Mouse (Mus musculus): ENCODE data around the gene Tmem37. TPM values are rescaled to one million over a fixed set of nuclear protein-coding genes. Genes with fewer than 3 reads are reported as not detected.
A peak's percentile ranks its signal among the peaks of the same experiment; 100 is the strongest.

Gene Tmem37
- polyA plus RNA-seq, 1 experiment: 17.8 TPM

DNA sequence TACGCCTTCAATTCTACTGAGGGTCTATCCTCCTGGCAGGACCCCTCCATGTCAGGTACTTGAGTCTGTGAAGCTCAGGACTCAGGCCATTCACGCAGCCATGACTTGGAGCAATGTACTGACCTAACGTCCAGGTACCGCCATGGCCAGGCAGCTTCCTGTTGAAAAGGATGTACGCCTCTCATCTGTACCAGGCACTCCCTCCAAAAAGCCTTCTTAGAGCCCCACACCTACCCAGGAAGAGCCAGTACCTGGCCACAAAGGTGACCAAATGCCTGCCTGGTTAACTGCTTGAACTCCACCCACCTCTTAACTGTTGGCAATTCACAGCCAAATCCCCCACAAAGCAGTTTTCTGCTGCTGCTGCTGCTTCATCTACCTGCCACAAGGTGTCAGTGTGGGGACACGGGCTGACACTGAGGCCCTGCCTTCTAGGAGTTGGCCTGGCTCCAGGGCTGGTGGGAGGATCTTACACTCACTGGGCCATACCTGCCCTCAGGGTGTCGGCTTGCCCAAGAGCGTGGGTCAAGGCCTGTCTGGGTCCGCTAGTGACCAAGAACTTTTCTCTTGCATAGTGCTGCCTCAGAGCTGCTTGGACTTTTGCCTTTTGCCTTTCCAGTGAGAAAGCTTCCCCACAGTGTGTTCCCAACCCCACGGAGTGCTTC is 40.9 kb downstream of the Tmem37 start:
- Histone ChIP-seq H3K27ac (ENCODE audit: insufficient read depth, low read length) (no peak overlapping the region), H3K36me3 (ENCODE audit: control insufficient read depth, insufficient read depth, low read length, poor library complexity, severe bottlenecking) (no peaks in the 10 kb centered on the region), H3K9ac (ENCODE audit: low read depth, poor library complexity, severe bottlenecking) (no peak overlapping the region), H3K27me3 (ENCODE audit: control insufficient read depth, insufficient read depth, low read length, poor library complexity, severe bottlenecking) (no peaks in the 10 kb centered on the region), H3K4me3 (ENCODE audit: low read depth, low read length) (no peak overlapping the region), H3K9me3 (replicated peaks; ENCODE audit: control insufficient read depth, insufficient read depth, low read length, poor library complexity, severe bottlenecking) (no peaks in the 10 kb centered on the region), H3K4me1 (ENCODE audit: control insufficient read depth, insufficient read depth, low read length) (no peaks in the 10 kb centered on the region)
- no peak for TF ChIP-seq POLR2A (IDR thresholded peaks at IDR 0.05; ENCODE audit: insufficient read depth, low read length)
- TF ChIP-seq CTCF (IDR thresholded peaks at IDR 0.05; ENCODE audit: low read depth, low read length): peak; percentile 98

DNA sequence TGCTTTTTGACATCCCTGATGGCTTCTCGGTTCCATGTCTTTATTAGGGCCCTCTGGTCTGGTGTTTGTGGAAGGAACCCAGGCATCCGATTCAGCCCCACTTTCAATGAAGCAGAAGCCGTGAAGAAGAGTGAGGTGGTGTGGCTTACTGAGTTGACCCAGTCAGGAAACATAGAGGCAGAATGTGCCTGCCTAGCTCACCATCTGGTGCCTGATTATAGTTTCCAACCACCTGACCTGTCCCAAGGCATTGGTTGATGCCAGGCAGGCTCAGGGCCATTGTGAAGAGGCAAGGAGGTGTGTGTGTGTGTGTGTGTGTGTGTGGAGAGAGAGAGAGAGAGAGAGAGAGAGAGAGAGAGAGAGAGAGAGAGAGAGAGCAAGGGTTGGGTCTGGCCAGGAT is 43.4 kb downstream of the Tmem37 start:
- no peak overlapping the region for H3K27ac ChIP-seq (ENCODE audit: insufficient read depth, low read length)
- no peaks in the 10 kb centered on the region for H3K4me1 ChIP-seq (ENCODE audit: control insufficient read depth, insufficient read depth, low read length)
- TF ChIP-seq CTCF (IDR thresholded peaks at IDR 0.05; ENCODE audit: low read depth, low read length) (no peak), POLR2A (IDR thresholded peaks at IDR 0.05; ENCODE audit: insufficient read depth, low read length) (no peak), EP300 (IDR thresholded peaks at IDR 0.05; ENCODE audit: insufficient read depth, low read depth, low read length) (no peak)

DNA sequence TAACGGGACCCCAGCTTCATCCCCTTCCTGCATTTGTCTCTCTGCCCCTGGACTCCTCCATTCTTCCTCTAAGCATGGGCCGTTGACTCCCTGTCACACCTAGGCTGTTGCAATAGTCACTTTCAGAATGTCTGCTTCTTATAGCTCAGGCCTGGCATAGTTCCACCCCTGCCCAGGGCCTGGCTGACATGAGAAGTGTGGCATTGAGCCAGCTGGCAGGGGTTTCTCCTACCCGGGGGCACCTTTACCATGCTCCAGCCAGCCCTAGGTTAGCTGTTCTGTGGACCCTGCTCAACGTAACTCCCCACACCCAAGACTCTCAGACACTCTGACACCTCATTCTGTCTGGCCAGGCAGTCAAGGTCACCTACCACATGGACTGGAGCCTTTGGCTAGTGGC is 46.2 kb downstream of the Tmem37 start:
- no peak overlapping the region for H3K27ac ChIP-seq (ENCODE audit: insufficient read depth, low read length)
- no peaks in the 10 kb centered on the region for H3K4me1 ChIP-seq (ENCODE audit: control insufficient read depth, insufficient read depth, low read length)
- H3K9ac ChIP-seq (ENCODE audit: low read depth, poor library complexity, severe bottlenecking): no peak overlapping the region
- no peaks in the 10 kb centered on the region for H3K9me3 ChIP-seq (replicated peaks; ENCODE audit: control insufficient read depth, insufficient read depth, low read length, poor library complexity, severe bottlenecking)
- no peak for TF ChIP-seq POLR2A (IDR thresholded peaks at IDR 0.05; ENCODE audit: insufficient read depth, low read length)
- TF ChIP-seq CTCF (IDR thresholded peaks at IDR 0.05; ENCODE audit: low read depth, low read length): no peak
- TF ChIP-seq EP300 (IDR thresholded peaks at IDR 0.05; ENCODE audit: insufficient read depth, low read depth, low read length): no peak
- H3K4me3 ChIP-seq (ENCODE audit: low read depth, low read length): no peak overlapping the region
- no peaks in the 10 kb centered on the region for H3K27me3 ChIP-seq (ENCODE audit: control insufficient read depth, insufficient read depth, low read length, poor library complexity, severe bottlenecking)
- no peaks in the 10 kb centered on the region for H3K36me3 ChIP-seq (ENCODE audit: control insufficient read depth, insufficient read depth, low read length, poor library complexity, severe bottlenecking)

More for the DNA sequence above, 43.4 kb downstream of the Tmem37 start:
- H3K9ac ChIP-seq (ENCODE audit: low read depth, poor library complexity, severe bottlenecking): no peak overlapping the region
- no peaks in the 10 kb centered on the region for H3K9me3 ChIP-seq (replicated peaks; ENCODE audit: control insufficient read depth, insufficient read depth, low read length, poor library complexity, severe bottlenecking)
- H3K4me3 ChIP-seq (ENCODE audit: low read depth, low read length): no peak overlapping the region
- H3K27me3 ChIP-seq (ENCODE audit: control insufficient read depth, insufficient read depth, low read length, poor library complexity, severe bottlenecking): no peaks in the 10 kb centered on the region
- H3K36me3 ChIP-seq (ENCODE audit: control insufficient read depth, insufficient read depth, low read length, poor library complexity, severe bottlenecking): no peaks in the 10 kb centered on the region

DNA sequence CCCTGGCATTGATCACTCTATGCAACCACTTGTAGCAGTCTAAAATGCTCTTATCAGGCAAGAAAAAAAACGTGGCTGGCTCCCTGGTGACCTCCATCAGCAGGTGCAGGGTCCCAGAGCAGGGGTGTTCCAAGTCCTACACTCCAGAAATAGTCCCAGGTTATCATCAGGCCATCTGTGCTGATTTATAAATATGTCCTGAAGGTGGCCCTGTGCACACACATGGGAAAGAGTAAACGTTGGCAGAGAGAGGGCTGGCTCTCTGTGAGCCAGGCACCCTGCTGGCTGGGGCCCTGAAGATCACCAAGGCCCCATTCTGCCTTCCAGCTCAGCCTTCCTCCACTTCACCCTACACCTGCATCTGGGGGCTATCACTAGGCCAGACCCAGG is 48.8 kb downstream of the Tmem37 start:
- Histone ChIP-seq H3K9me3 (replicated peaks; ENCODE audit: control insufficient read depth, insufficient read depth, low read length, poor library complexity, severe bottlenecking) (no peaks in the 10 kb centered on the region), H3K27me3 (ENCODE audit: control insufficient read depth, insufficient read depth, low read length, poor library complexity, severe bottlenecking) (no peaks in the 10 kb centered on the region), H3K27ac (ENCODE audit: insufficient read depth, low read length) (no peak overlapping the region), H3K4me3 (ENCODE audit: low read depth, low read length) (no peak overlapping the region), H3K9ac (ENCODE audit: low read depth, poor library complexity, severe bottlenecking) (no peak overlapping the region), H3K36me3 (ENCODE audit: control insufficient read depth, insufficient read depth, low read length, poor library complexity, severe bottlenecking) (no peaks in the 10 kb centered on the region), H3K4me1 (ENCODE audit: control insufficient read depth, insufficient read depth, low read length) (no peaks in the 10 kb centered on the region)
- no peak for TF ChIP-seq CTCF (IDR thresholded peaks at IDR 0.05; ENCODE audit: low read depth, low read length)
- no peak for TF ChIP-seq EP300 (IDR thresholded peaks at IDR 0.05; ENCODE audit: insufficient read depth, low read depth, low read length)
- TF ChIP-seq POLR2A (IDR thresholded peaks at IDR 0.05; ENCODE audit: insufficient read depth, low read length): no peak

DNA sequence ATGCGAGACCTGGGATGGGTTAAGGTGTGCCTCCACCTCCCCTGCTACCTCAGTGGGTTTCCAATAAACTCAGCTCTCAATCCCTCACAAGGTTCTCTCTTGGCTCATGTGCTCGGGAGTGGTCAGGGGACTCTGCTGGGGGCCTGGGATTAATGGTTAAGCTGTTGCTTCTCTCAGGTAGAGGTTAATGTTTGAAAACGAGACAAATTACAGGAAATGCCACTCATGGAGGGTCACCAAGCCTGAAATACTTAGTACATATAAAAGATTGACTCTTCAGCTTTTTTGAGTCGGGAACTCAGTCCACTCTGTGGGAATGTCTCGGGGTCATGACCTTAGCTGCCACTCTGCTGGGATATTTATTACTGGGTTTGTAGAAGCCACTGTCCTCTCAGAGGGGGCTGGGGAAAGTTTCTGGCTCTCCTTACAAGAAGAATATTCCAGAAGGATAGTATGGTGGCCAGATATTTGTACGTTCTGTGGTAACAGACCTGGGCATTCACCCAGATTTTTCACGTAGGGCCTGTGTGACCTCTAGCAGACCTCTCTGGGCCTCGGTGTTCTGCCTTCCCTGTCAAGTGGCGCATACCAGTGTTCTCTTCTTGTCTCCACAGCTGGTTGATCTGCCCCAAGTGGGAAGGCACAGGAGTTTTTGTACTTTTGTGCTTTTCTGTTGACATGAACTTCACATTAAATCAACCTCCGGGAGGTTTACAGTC is 49.4 kb downstream of the Tmem37 start:
- no peak overlapping the region for H3K9ac ChIP-seq (ENCODE audit: low read depth, poor library complexity, severe bottlenecking)
- no peak overlapping the region for H3K27ac ChIP-seq (ENCODE audit: insufficient read depth, low read length)
- H3K4me1 ChIP-seq (ENCODE audit: control insufficient read depth, insufficient read depth, low read length): no peaks in the 10 kb centered on the region
- H3K4me3 ChIP-seq (ENCODE audit: low read depth, low read length): no peak overlapping the region
- no peaks in the 10 kb centered on the region for H3K27me3 ChIP-seq (ENCODE audit: control insufficient read depth, insufficient read depth, low read length, poor library complexity, severe bottlenecking)
- H3K36me3 ChIP-seq (ENCODE audit: control insufficient read depth, insufficient read depth, low read length, poor library complexity, severe bottlenecking): no peaks in the 10 kb centered on the region
- TF ChIP-seq CTCF (IDR thresholded peaks at IDR 0.05; ENCODE audit: low read depth, low read length) (no peak), EP300 (IDR thresholded peaks at IDR 0.05; ENCODE audit: insufficient read depth, low read depth, low read length) (no peak), POLR2A (IDR thresholded peaks at IDR 0.05; ENCODE audit: insufficient read depth, low read length) (no peak)
- H3K9me3 ChIP-seq (replicated peaks; ENCODE audit: control insufficient read depth, insufficient read depth, low read length, poor library complexity, severe bottlenecking): no peaks in the 10 kb centered on the region

DNA sequence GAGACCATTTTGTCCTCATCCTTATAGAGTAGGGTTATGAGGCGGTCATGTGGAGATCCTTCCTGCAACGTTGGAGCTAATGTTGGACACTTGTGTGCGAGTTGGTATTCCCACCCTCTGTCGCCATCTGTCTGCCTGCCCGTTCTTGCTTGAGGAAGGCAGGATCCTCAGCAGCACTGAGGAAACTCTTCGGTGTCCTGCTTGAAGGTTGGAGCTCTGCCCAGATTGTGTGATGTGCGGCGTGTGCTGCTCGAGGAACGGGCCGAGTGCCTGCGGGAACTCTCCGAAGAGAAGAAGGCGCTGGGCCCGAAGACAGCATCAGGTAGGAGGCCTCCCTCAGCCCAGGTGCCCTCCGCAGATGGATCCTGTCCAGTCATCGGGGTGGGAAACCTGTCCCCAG is 51.9 kb downstream of the Tmem37 start:
- TF ChIP-seq EP300 (IDR thresholded peaks at IDR 0.05; ENCODE audit: insufficient read depth, low read depth, low read length) (no peak), CTCF (IDR thresholded peaks at IDR 0.05; ENCODE audit: low read depth, low read length) (peak; percentile 37), POLR2A (IDR thresholded peaks at IDR 0.05; ENCODE audit: insufficient read depth, low read length) (no peak)

More for the DNA sequence above, 51.9 kb downstream of the Tmem37 start:
- Histone ChIP-seq H3K9ac (ENCODE audit: low read depth, poor library complexity, severe bottlenecking) (no peak overlapping the region), H3K36me3 (ENCODE audit: control insufficient read depth, insufficient read depth, low read length, poor library complexity, severe bottlenecking) (no peaks in the 10 kb centered on the region), H3K9me3 (replicated peaks; ENCODE audit: control insufficient read depth, insufficient read depth, low read length, poor library complexity, severe bottlenecking) (no peaks in the 10 kb centered on the region), H3K4me3 (ENCODE audit: low read depth, low read length) (no peak overlapping the region), H3K4me1 (ENCODE audit: control insufficient read depth, insufficient read depth, low read length) (no peaks in the 10 kb centered on the region), H3K27me3 (ENCODE audit: control insufficient read depth, insufficient read depth, low read length, poor library complexity, severe bottlenecking) (no peaks in the 10 kb centered on the region), H3K27ac (ENCODE audit: insufficient read depth, low read length) (no peak overlapping the region)

All from ES-Bruce4 (cell line).